Mouse (Mus musculus): ENCODE measurements around the gene Srsf7.

DNA sequence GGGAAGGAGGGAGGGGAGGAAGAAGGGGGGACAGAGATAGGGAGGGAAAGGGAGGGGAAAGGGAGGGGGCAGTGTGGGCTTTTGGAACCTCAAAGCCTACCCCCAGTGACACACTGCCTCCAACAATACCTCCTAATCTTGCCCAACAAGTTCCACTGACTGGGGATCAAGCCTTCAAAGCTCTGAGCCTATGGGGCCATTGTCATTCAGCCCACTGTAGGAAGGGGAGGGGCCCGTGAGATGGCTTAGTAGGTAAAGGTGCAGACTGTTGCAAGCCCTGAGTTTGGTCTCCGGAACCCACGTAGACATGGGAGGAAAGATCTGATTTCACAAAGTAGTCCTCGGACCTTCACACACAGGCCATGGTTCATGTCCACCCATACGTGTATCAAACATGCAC lies 55.8 kb downstream of the Srsf7 start:
- no peak for TF ChIP-seq CTCF (IDR thresholded peaks at IDR 0.05; ENCODE audit: borderline replicate concordance, control insufficient read depth, extremely low read depth, insufficient read depth, low read length, poor library complexity)
- TF ChIP-seq POLR2A (IDR thresholded peaks at IDR 0.05; ENCODE audit: control insufficient read depth, extremely low read depth, insufficient read depth, low read length, poor library complexity): no peak

All from thymus, adult 2 months (tissue).